Mouse (Mus musculus) ES-E14 (cell line): ENCODE measurements at regions not wholly inside any gene's neighbourhood (a gene's known extent, or its start where the extent isn't known, plus 50 kb on each side); places are given as distances from the start of the nearest gene placed in this dataset.

Experiments used
- DNase-seq: peaks from one replicate; pipeline ENCODE4 v3.0.0-alpha.2; 2013; ENCODE audit warnings: low read depth, low spot score
- H3K27ac ChIP-seq: 2 replicates; pipeline ENCODE4 v1.5.1; 2012; ENCODE audit warnings: low read depth, mild to moderate bottlenecking, low read length, moderate library complexity, mixed read lengths; ENCODE audit not compliant: poor library complexity, insufficient read depth, severe bottlenecking
- H3K36me3 ChIP-seq: 2 replicates; pipeline ENCODE4 v1.6.1; 2012; ENCODE audit warnings: mild to moderate bottlenecking, low read length, moderate library complexity, mixed read lengths; ENCODE audit not compliant: control insufficient read depth, poor library complexity, insufficient read depth, severe bottlenecking
- H3K4me1 ChIP-seq, 2 experiments: fragments of 150-350 bp in 1 of 2; sonication (generic) in 1 of 2; 2 replicates each; pipeline ENCODE4 v1.6.1; 2012; ENCODE audit warnings: low read length in 2 of 2, mild to moderate bottlenecking in 1 of 2, mixed read lengths in 1 of 2; ENCODE audit not compliant: control insufficient read depth in 2 of 2, insufficient read depth in 2 of 2, poor library complexity in 1 of 2
- H3K4me3 ChIP-seq, 2 experiments: fragments of 150-350 bp in 1 of 2; sonication (generic) in 1 of 2; 2 replicates each; pipeline ENCODE4 v1.5.1; 2012; ENCODE audit warnings: low read length in 2 of 2, low read depth in 1 of 2, mild to moderate bottlenecking in 1 of 2, mixed read lengths in 1 of 2; ENCODE audit not compliant: insufficient read depth in 1 of 2, poor library complexity in 1 of 2, severe bottlenecking in 1 of 2
- H3K9ac ChIP-seq: 2 replicates; pipeline ENCODE4 v1.6.1; 2012; ENCODE audit warnings: low read depth, mild to moderate bottlenecking, low read length, mixed read lengths; ENCODE audit not compliant: poor library complexity, insufficient read depth, severe bottlenecking
- H3K9me3 ChIP-seq: fragments of 150-350 bp; sonication (generic); 2 replicates; pipeline ENCODE4 v1.6.1; 2012; ENCODE audit warnings: low read depth, mild to moderate bottlenecking, low read length; ENCODE audit not compliant: control insufficient read depth, insufficient read depth
- CHD2 ChIP-seq: IDR thresholded peaks from 2 replicates; pipeline ENCODE4 v1.6.1; 2014; ENCODE audit warnings: mild to moderate bottlenecking, low read depth, low read length, inconsistent platforms
- HCFC1 ChIP-seq: IDR thresholded peaks from 2 replicates; pipeline ENCODE4 v1.6.1; 2012; ENCODE audit warnings: low read length, inconsistent platforms, borderline replicate concordance; ENCODE audit not compliant: insufficient read depth
- MAFK ChIP-seq: IDR thresholded peaks from 2 replicates; pipeline ENCODE4 v1.6.1; 2014; ENCODE audit warnings: mild to moderate bottlenecking, low read depth, low read length, inconsistent platforms; ENCODE audit not compliant: insufficient read depth
- ZC3H11A ChIP-seq: IDR thresholded peaks from 2 replicates; pipeline ENCODE4 v1.6.1; 2012; ENCODE audit warnings: low read depth, mild to moderate bottlenecking, inconsistent platforms, low read length, borderline replicate concordance
- ZNF384 ChIP-seq: IDR thresholded peaks from 2 replicates; pipeline ENCODE4 v1.6.1; 2012; ENCODE audit warnings: low read depth, low read length, inconsistent platforms
- in situ Hi-C, 2 experiments: fragments of 600-800 bp; cut with MboI; formaldehyde crosslinking; loops; one replicate each; pipeline ENCODE4 v1.15.1; 2025; ENCODE audit warnings: low sequenced_read_pairs in 2 of 2, inconsistent platforms in 1 of 2; ENCODE audit not compliant: unreplicated experiment in 2 of 2

DNA sequence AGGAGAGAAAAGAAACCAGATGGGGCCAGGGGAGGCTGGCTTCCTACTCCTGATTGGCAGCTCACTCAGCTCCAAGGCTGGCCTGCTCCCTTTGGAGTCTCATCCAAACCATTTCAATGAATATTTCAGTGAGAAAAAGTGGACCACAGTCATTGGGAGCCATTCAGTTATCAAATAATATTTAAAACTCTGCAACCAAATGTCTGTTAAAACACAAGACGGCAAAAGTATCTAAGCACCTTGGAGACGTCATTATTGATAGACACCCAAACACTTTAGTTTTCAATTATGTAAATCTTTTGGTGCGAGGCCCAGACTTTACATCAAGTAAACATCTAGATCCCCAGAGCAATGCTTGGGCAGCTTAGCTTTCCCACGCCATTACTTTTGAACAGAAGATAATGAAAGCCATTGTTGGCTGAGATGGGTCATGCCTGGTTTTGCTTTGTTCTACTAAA lies 268.1 kb upstream of the Dcn start:
- in situ Hi-C loops, result no loop called here
- DNase-seq, result no peak
- no peak overlapping the region for H3K27ac ChIP-seq
- H3K9ac ChIP-seq, result no peak overlapping the region
- no peak for TF ChIP-seq HCFC1
- no peak for TF ChIP-seq MAFK
- TF ChIP-seq ZC3H11A, result no peak
- TF ChIP-seq ZNF384, result no peak
- no peak for TF ChIP-seq CHD2
- no peaks in the 10 kb centered on the region for H3K4me1 ChIP-seq
- H3K4me3 ChIP-seq, result no peak overlapping the region
- H3K9me3 ChIP-seq, result no peaks in the 10 kb centered on the region
- no peaks in the 10 kb centered on the region for H3K36me3 ChIP-seq

DNA sequence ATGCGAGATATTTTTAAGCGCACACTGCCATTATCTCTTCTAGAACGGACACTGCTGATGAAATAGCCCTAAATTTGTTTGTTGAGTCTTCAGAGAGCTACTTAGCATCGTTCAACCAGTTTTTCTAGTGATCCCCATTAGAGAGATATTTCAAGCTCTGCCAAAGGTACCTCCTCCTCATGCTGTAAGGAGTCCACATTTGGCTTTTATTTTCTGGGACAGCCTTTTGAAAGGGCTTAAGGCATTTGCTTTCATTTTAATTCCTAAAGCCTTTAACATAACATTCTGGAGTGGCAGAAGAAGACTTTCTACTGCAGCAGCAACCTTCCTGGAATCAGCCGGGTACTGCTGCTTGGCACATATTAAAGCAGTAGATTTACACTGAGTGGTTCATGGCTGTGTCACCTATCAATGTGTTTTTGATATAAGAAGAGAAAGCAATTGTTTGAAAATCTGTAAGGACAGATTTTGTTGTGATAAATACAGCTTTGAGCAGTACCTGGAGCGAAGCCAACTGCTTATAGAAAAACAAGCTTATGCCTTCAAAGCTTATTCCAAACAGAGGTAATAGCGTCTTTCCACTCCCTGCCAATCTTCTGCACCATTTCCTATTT lies 267.5 kb upstream of the Dcn start:
- TF ChIP-seq HCFC1, result no peak
- no peak for TF ChIP-seq MAFK
- TF ChIP-seq ZC3H11A, result no peak
- no peak for TF ChIP-seq CHD2
- no peak for TF ChIP-seq ZNF384

DNA sequence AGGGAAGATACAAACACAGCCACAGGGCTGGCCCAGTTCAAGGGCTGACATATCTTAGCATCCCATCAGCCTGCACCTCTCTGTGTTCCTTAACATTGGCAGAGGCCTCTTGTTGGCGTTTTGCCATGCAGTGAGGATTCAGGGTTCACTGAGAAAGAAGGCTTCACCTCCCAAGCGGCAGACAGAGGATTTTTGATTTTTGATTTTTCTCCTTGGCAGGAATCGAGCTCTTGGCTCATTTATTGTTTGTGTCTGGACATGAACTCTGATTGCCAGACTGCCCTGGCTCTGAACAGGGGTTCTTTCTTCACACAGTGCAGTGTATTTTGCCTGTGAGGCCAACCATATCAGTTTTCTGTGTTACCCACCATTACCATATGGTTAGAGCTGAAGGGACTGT lies 259.9 kb upstream of the Dcn start:
- no peak for TF ChIP-seq CHD2
- TF ChIP-seq HCFC1, result no peak
- TF ChIP-seq ZNF384, result no peak
- no peak for TF ChIP-seq ZC3H11A
- TF ChIP-seq MAFK, result no peak
- H3K4me1 ChIP-seq, result no peaks in the 10 kb centered on the region

More for the DNA sequence above, 267.5 kb upstream of the Dcn start:
- DNase-seq, result no peak
- H3K36me3 ChIP-seq, result no peaks in the 10 kb centered on the region
- H3K9me3 ChIP-seq, result no peaks in the 10 kb centered on the region
- no peaks in the 10 kb centered on the region for H3K4me1 ChIP-seq
- no peak overlapping the region for H3K9ac ChIP-seq
- no peak overlapping the region for H3K27ac ChIP-seq
- in situ Hi-C loops, result no loop called here
- H3K4me3 ChIP-seq, result no peak overlapping the region

DNA sequence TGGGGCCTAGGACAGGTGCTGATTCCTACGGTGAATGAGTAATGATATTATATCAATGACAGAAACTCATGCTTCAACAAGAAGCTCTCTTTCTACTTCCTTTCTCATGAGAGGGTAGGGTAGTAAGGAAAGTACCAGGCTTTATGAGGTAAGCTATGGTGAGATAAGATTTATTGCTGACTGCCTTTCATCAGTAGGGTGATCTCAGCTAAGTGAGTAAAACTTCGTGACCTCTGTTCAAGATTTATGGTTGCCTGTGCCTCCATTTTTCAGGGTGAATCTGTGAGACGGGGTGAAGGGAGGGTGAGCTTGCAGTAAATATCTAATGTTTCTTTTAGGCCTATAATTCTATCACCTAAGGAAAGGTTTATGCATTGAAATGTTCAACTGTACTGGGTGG lies 259.0 kb upstream of the Dcn start:
- in situ Hi-C loops, result no loop called here
- no peaks in the 10 kb centered on the region for H3K9me3 ChIP-seq
- H3K4me3 ChIP-seq, result no peak overlapping the region
- H3K27ac ChIP-seq, result no peak overlapping the region
- DNase-seq, result no peak
- H3K36me3 ChIP-seq, result no peaks in the 10 kb centered on the region
- H3K9ac ChIP-seq, result no peak overlapping the region
- TF ChIP-seq MAFK, result no peak
- TF ChIP-seq CHD2, result no peak
- no peak for TF ChIP-seq HCFC1
- no peak for TF ChIP-seq ZC3H11A
- no peak for TF ChIP-seq ZNF384
- no peaks in the 10 kb centered on the region for H3K4me1 ChIP-seq

More for the DNA sequence above, 259.9 kb upstream of the Dcn start:
- no peak for DNase-seq
- Histone ChIP-seq H3K9ac (no peak overlapping the region), H3K36me3 (no peaks in the 10 kb centered on the region), H3K27ac (no peak overlapping the region), H3K4me3 (no peak overlapping the region), H3K9me3 (no peaks in the 10 kb centered on the region)
- in situ Hi-C loops, result no loop called here

DNA sequence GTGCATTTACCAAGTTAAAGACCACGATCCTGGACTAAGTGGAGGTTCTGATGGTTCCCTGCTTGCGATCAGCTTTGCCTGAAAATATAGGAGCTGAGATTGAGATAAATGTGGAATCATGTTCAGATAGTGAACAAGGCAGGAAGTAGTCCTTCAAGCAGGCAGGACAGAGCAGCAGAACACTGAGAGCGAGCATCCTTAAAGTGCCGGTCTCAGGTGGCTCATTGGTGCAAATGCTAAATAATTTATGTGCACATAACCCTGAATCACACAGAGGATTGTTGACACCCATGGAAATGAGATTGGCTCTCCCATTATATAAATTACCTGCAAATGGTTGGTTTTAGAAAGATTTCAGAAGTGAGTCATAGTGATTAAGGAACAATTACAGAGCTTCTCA lies 243.8 kb upstream of the Dcn start:
- DNase-seq, result no peak
- in situ Hi-C loops, result no loop called here
- no peaks in the 10 kb centered on the region for H3K9me3 ChIP-seq
- no peaks in the 10 kb centered on the region for H3K36me3 ChIP-seq
- H3K9ac ChIP-seq, result no peak overlapping the region
- H3K4me1 ChIP-seq, result no peaks in the 10 kb centered on the region
- no peak for TF ChIP-seq ZNF384
- no peak for TF ChIP-seq HCFC1
- no peak for TF ChIP-seq ZC3H11A
- TF ChIP-seq MAFK, result no peak
- TF ChIP-seq CHD2, result no peak
- no peak overlapping the region for H3K27ac ChIP-seq
- no peak overlapping the region for H3K4me3 ChIP-seq
